Mouse (Mus musculus) limb, embryonic 14.5 days (tissue): ENCODE measurements around the gene Tmod1. TPM values are rescaled to one million over a fixed set of nuclear protein-coding genes. Genes with fewer than 3 reads are reported as not detected.

ENCODE experiments used
- ATAC-seq: fragments of 200-750 bp; cut with Nextera tagmentation; 2 replicates; pipeline ENCODE4 v1.8.0; 2017; ENCODE audit warnings: low read depth, moderate number of reproducible peaks, moderate TSS enrichment; ENCODE audit not compliant: low FRiP score
- DNase-seq: peaks from one replicate; pipeline ENCODE4 v3.0.0-alpha.2; 2015; ENCODE audit warnings: low spot score
- H3K27ac ChIP-seq: fragments of 300-500 bp; sonication (generic); replicated peaks from 2 replicates; pipeline ENCODE4 v1.5.1; 2014; ENCODE audit warnings: low read depth, mild to moderate bottlenecking, low read length, moderate library complexity, mixed read lengths
- H3K27me3 ChIP-seq: fragments of 300-500 bp; sonication (generic); 2 replicates; pipeline ENCODE4 v1.6.1; 2014; ENCODE audit warnings: low read length, mixed read lengths; ENCODE audit not compliant: control insufficient read depth, insufficient read depth
- H3K36me3 ChIP-seq: fragments of 300-500 bp; sonication (generic); 2 replicates; pipeline ENCODE4 v1.6.1; 2014; ENCODE audit warnings: mild to moderate bottlenecking, low read length, moderate library complexity, mixed read lengths; ENCODE audit not compliant: control insufficient read depth, insufficient read depth
- H3K4me1 ChIP-seq: fragments of 300-500 bp; sonication (generic); 2 replicates; pipeline ENCODE4 v1.6.1; 2014; ENCODE audit warnings: antibody characterized with exemption, low read length, mixed read lengths; ENCODE audit not compliant: control insufficient read depth, insufficient read depth
- H3K4me2 ChIP-seq: fragments of 300-500 bp; sonication (generic); replicated peaks from 2 replicates; pipeline ENCODE4 v1.6.1; 2014; ENCODE audit warnings: low read depth, mild to moderate bottlenecking, low read length, moderate library complexity; ENCODE audit not compliant: severe bottlenecking
- H3K4me3 ChIP-seq: fragments of 300-500 bp; sonication (generic); replicated peaks from 2 replicates; pipeline ENCODE4 v1.5.1; 2014; ENCODE audit warnings: low read length
- H3K9ac ChIP-seq: fragments of 300-500 bp; sonication (generic); 2 replicates; pipeline ENCODE4 v1.6.1; 2014; ENCODE audit warnings: mild to moderate bottlenecking, low read depth, low read length, moderate library complexity; ENCODE audit not compliant: severe bottlenecking
- H3K9me3 ChIP-seq: fragments of 300-500 bp; sonication (generic); 2 replicates; pipeline ENCODE4 v1.6.1; 2016; ENCODE audit warnings: low read length; ENCODE audit not compliant: control insufficient read depth
- POLR2A ChIP-seq: fragments of 200-500 bp; IDR thresholded peaks from 2 replicates; pipeline ENCODE4 v1.8.0; 2012; ENCODE audit warnings: inconsistent platforms, mild to moderate bottlenecking, moderate library complexity, borderline replicate concordance; ENCODE audit not compliant: insufficient read depth, insufficient read length; ENCODE audit errors: extremely low read depth
- WGBS: fragments of 180-500 bp; shearing (Covaris S2); extraction: QIAGEN DNeasy Blood & Tissue Kit; methylation state at CpG from one replicate; pipeline ENCODE4 v1.1.7; 2014; 5-methylcytosine and 5-hydroxymethylcytosine counted together
- polyA plus RNA-seq, 2 experiments: library from polyadenylated mRNA; depleted of rRNA in 1 of 2; stranded (reverse) in 1 of 2; unstranded in 1 of 2; fragments of >200 nt; fragmentation: Nextera tagmentation in 1 of 2; extraction: Ambion mirVana in 1 of 2; gene quantifications; 2 replicates each; pipeline versions ENCODE4 v1.2.1 to v1.2.3; 2012 to 2014

Tmod1 gene
- polyA plus RNA-seq, 2 experiments = 10.8 to 15.8 TPM

- H3K36me3 ChIP-seq = peaks cover 3% of the 10 kb centered on the region; the same call in 1 of the 2 replicates
- ATAC-seq = no peak
- H3K4me3 ChIP-seq = no peak overlapping the region
- 80% methylated on average over 1 of the region's 1 CpGs for WGBS
- H3K27me3 ChIP-seq = no peaks in the 10 kb centered on the region
- H3K9ac ChIP-seq = no peak overlapping the region
- no peaks in the 10 kb centered on the region for H3K9me3 ChIP-seq
- H3K27ac ChIP-seq = no peak overlapping the region
- no peak for TF ChIP-seq POLR2A
- no peak overlapping the region for H3K4me2 ChIP-seq
- DNase-seq = no peak
- no peaks in the 10 kb centered on the region for H3K4me1 ChIP-seq
Measured at GRCm38 (mm10) chr4:46015605-46016004, 23.1 kb upstream of the Tmod1 start.

- no peak for TF ChIP-seq POLR2A
- Histone ChIP-seq H3K9ac (no peak overlapping the region), H3K4me3 (no peak overlapping the region), H3K4me2 (no peak overlapping the region), H3K4me1 (no peaks in the 10 kb centered on the region), H3K27ac (no peak overlapping the region), H3K36me3 (no peaks in the 10 kb centered on the region; the same call in 1 of the 2 replicates), H3K9me3 (no peaks in the 10 kb centered on the region), H3K27me3 (no peaks in the 10 kb centered on the region)
- ATAC-seq (no peak), DNase-seq (peak; percentile 41)
- WGBS = 27% methylated on average over 3 of the region's 3 CpGs
Measured at GRCm38 (mm10) chr4:46023021-46023481, 15.7 kb upstream of the Tmod1 start.

- no peaks in the 10 kb centered on the region for H3K27me3 ChIP-seq
- no peak overlapping the region for H3K4me2 ChIP-seq
- H3K36me3 ChIP-seq = no peaks in the 10 kb centered on the region
- 38% methylated on average over 7 of the region's 7 CpGs for whole genome bisulfite sequencing
- ATAC-seq (no peak), DNase-seq (no peak)
- no peaks in the 10 kb centered on the region for H3K9me3 ChIP-seq
- H3K27ac ChIP-seq = no peak overlapping the region
- TF ChIP-seq POLR2A = no peak
- H3K4me3 ChIP-seq = no peak overlapping the region
- no peak overlapping the region for H3K9ac ChIP-seq
- no peaks in the 10 kb centered on the region for H3K4me1 ChIP-seq
Measured at GRCm38 (mm10) chr4:46025893-46026292, 12.8 kb upstream of the Tmod1 start.

- H3K36me3 ChIP-seq = no peaks in the 10 kb centered on the region
- no peaks in the 10 kb centered on the region for H3K4me1 ChIP-seq
- H3K4me3 ChIP-seq = no peak overlapping the region
- no peaks in the 10 kb centered on the region for H3K27me3 ChIP-seq
- WGBS = 70% methylated on average over 6 of the region's 6 CpGs
- H3K9ac ChIP-seq = no peak overlapping the region
- H3K27ac ChIP-seq = 0 out of 2 replicates have a peak overlapping the region, but pooled peaks have one; percentile 2
- ATAC-seq = no peak
- no peak for DNase-seq
- H3K4me2 ChIP-seq = no peak overlapping the region
- no peaks in the 10 kb centered on the region for H3K9me3 ChIP-seq
- TF ChIP-seq POLR2A = no peak
Measured at GRCm38 (mm10) chr4:46028224-46028623, 10.5 kb upstream of the Tmod1 start.

- Histone ChIP-seq H3K36me3 (no peaks in the 10 kb centered on the region), H3K4me3 (no peak overlapping the region), H3K27me3 (no peaks in the 10 kb centered on the region), H3K4me2 (no peak overlapping the region), H3K9me3 (no peaks in the 10 kb centered on the region), H3K27ac (0 out of 2 replicates have a peak overlapping the region, but pooled peaks have one; percentile 2), H3K4me1 (no peaks in the 10 kb centered on the region), H3K9ac (no peak overlapping the region)
- 76% methylated on average over 4 of the region's 4 CpGs for WGBS
- DNase-seq = no peak
- no peak for ATAC-seq
- TF ChIP-seq POLR2A = no peak
Measured at GRCm38 (mm10) chr4:46028781-46029180, 10.0 kb upstream of the Tmod1 start.

DNA sequence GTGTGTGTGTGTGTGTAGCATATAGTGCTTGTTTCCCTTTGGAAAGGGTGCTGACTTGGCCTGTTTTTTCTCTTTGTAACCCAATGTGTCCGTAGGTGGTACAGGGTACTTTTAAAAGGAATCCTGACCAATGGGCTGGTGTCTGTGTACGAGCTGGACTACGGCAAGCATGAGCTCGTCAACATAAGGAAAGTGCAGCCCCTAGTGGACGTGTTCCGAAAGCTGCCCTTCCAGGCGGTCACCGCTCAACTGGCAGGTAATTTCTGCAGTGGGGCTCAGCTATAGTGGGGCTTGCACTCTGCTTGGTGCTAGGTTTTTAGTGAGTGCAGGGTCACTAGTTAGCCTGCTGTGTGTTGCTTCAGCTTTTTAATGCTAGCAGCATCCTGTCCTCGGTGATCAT lies 9.2 kb upstream of the Tmod1 start:
- 42% methylated on average over 9 of the region's 9 CpGs for WGBS
- DNase-seq = peak; percentile 54
- no peak for TF ChIP-seq POLR2A

More for the DNA sequence above, 9.2 kb upstream of the Tmod1 start:
- no peak overlapping the region for H3K4me3 ChIP-seq
- H3K4me2 ChIP-seq = no peak overlapping the region
- no peak overlapping the region for H3K9ac ChIP-seq
- no peak overlapping the region for H3K27ac ChIP-seq
- ATAC-seq = no peak
- no peaks in the 10 kb centered on the region for H3K9me3 ChIP-seq
- no peaks in the 10 kb centered on the region for H3K27me3 ChIP-seq
- no peaks in the 10 kb centered on the region for H3K36me3 ChIP-seq
- no peaks in the 10 kb centered on the region for H3K4me1 ChIP-seq
